Mouse (Mus musculus) erythroid progenitor cell, adult 5-6 weeks (primary cell): Measurements from ENCODE around the gene Angptl2. TPM values are rescaled to one million over a fixed set of nuclear protein-coding genes. Genes with fewer than 3 reads are reported as not detected.

Source experiments
- ATAC-seq: replicated peaks from 2 replicates; pipeline ENCODE4 v1.8.0; 2016; ENCODE audit warnings: moderate number of reproducible peaks, mild to moderate bottlenecking, moderate TSS enrichment, inconsistent platforms; ENCODE audit not compliant: poor library complexity, low FRiP score, severe bottlenecking
- total RNA-seq, 2 experiments: library from RNA; stranded (forward) in 1 of 2; stranded (reverse) in 1 of 2; fragments of 150-400 nt in 1 of 2; fragments of 186-747, 209-891 nt in 1 of 2; gene quantifications; 2 replicates each; pipeline versions ENCODE4 v1.2.3 to v1.2.4; 2015 to 2017; ENCODE audit warnings: low replicate concordance in 2 of 2

The Angptl2 gene
- total RNA-seq (2015; ENCODE audit: low replicate concordance) (1.3 TPM in 1 of 2 replicates, not detected in the other), total RNA-seq (2017; ENCODE audit: low replicate concordance) (0.13 TPM in 1 of 2 replicates, not detected in the other)

- no peak for ATAC-seq
Measured at GRCm38 (mm10) chr2:33215700-33216509, at the start of gene Angptl2. Gene Angptl2, plus strand, starts transcription at chr2:33216069.

GRCm38 (mm10) chr2:33167060-33167459 lies 48.8 kb upstream of the Angptl2 start:
- no peak for ATAC-seq

- ATAC-seq: no peak
Measured at GRCm38 (mm10) chr2:33169445-33169844, 46.4 kb upstream of the Angptl2 start.

- ATAC-seq: no peak
Measured at GRCm38 (mm10) chr2:33170777-33171565, 44.9 kb upstream of the Angptl2 start.

GRCm38 (mm10) chr2:33173126-33173525 lies 42.7 kb upstream of the Angptl2 start:
- no peak for ATAC-seq

GRCm38 (mm10) chr2:33173686-33174085 lies 42.2 kb upstream of the Angptl2 start:
- ATAC-seq: no peak

GRCm38 (mm10) chr2:33176516-33176915 lies 39.4 kb upstream of the Angptl2 start:
- no peak for ATAC-seq

GRCm38 (mm10) chr2:33176921-33177320 lies 38.9 kb upstream of the Angptl2 start:
- ATAC-seq: no peak

- no peak for ATAC-seq
Measured at GRCm38 (mm10) chr2:33177443-33178242, 38.2 kb upstream of the Angptl2 start.

GRCm38 (mm10) chr2:33178243-33178932 lies 37.5 kb upstream of the Angptl2 start:
- no peak for ATAC-seq

GRCm38 (mm10) chr2:33179171-33179929 lies 36.5 kb upstream of the Angptl2 start:
- no peak for ATAC-seq

- no peak for ATAC-seq
Measured at GRCm38 (mm10) chr2:33179930-33180630, 35.8 kb upstream of the Angptl2 start.

GRCm38 (mm10) chr2:33183321-33183720 lies 32.5 kb upstream of the Angptl2 start:
- ATAC-seq: no peak

- no peak for ATAC-seq
Measured at GRCm38 (mm10) chr2:33184641-33185040, 31.2 kb upstream of the Angptl2 start.

GRCm38 (mm10) chr2:33185258-33185657 lies 30.6 kb upstream of the Angptl2 start:
- no peak for ATAC-seq

GRCm38 (mm10) chr2:33186505-33186904 lies 29.4 kb upstream of the Angptl2 start:
- no peak for ATAC-seq

- no peak for ATAC-seq
Measured at GRCm38 (mm10) chr2:33187874-33188273, 28.0 kb upstream of the Angptl2 start.
